Mouse (Mus musculus) myocyte (in vitro differentiated cells): Measurements from ENCODE around the gene Anapc7.

Experiments used
- CEBPB ChIP-seq: IDR thresholded peaks from 2 replicates; pipeline ENCODE4 v1.6.1; 2011; ENCODE audit warnings: mild to moderate bottlenecking, moderate library complexity; ENCODE audit not compliant: poor library complexity, insufficient read depth, severe bottlenecking
- E2F4 ChIP-seq: IDR thresholded peaks from one replicate; pipeline ENCODE4 v1.6.1; 2011; ENCODE audit warnings: mild to moderate bottlenecking, control low read depth, moderate library complexity; ENCODE audit not compliant: insufficient read depth
- MAX ChIP-seq: IDR thresholded peaks from one replicate; pipeline ENCODE4 v1.6.1; 2011; ENCODE audit warnings: low read depth, mild to moderate bottlenecking, control low read depth
- MYOD1 ChIP-seq, 3 experiments: IDR thresholded peaks; one replicate each; pipeline ENCODE4 v1.6.1; 2011; ENCODE audit warnings: control low read depth in 2 of 3, low read depth in 2 of 3, mild to moderate bottlenecking in 2 of 3, moderate library complexity in 1 of 3; ENCODE audit not compliant: insufficient read length in 2 of 3, control insufficient read depth in 1 of 3
- POLR2A ChIP-seq: IDR thresholded peaks from one replicate; pipeline ENCODE4 v1.6.1; 2011; ENCODE audit warnings: low read depth, mild to moderate bottlenecking, control low read depth, moderate library complexity; ENCODE audit not compliant: insufficient read length
- POLR2AphosphoS2 ChIP-seq: IDR thresholded peaks from one replicate; pipeline ENCODE4 v1.6.1; 2011; ENCODE audit warnings: low read depth, control low read depth; ENCODE audit not compliant: insufficient read length
- REST ChIP-seq: IDR thresholded peaks from one replicate; pipeline ENCODE4 v1.6.1; 2011; ENCODE audit warnings: mild to moderate bottlenecking, control low read depth, moderate library complexity; ENCODE audit not compliant: insufficient read depth, insufficient read length
- TCF12 ChIP-seq: IDR thresholded peaks from one replicate; pipeline ENCODE4 v1.6.1; 2011; ENCODE audit warnings: mild to moderate bottlenecking, control low read depth; ENCODE audit not compliant: poor library complexity, insufficient read depth, severe bottlenecking
- TCF3 ChIP-seq: IDR thresholded peaks from one replicate; pipeline ENCODE4 v1.6.1; 2011; ENCODE audit warnings: low read depth, control low read depth; ENCODE audit not compliant: insufficient read length
- USF1 ChIP-seq: IDR thresholded peaks from one replicate; pipeline ENCODE4 v1.6.1; 2011; ENCODE audit warnings: low read depth, mild to moderate bottlenecking, control low read depth, moderate library complexity

GRCm38 (mm10) chr5:122445051-122445610, 23.6 kb downstream of the Anapc7 start:
- no peak for TF ChIP-seq POLR2A
- no peak for TF ChIP-seq USF1
- TF ChIP-seq MYOD1 (IDR thresholded peaks at IDR 0.05; ENCODE audit: control insufficient read depth in 1 of 3, insufficient read length in 2 of 3, low read depth in 2 of 3), result no peak
- TF ChIP-seq MAX, result no peak
- no peak for TF ChIP-seq E2F4
- no peak for TF ChIP-seq TCF12
- no peak for TF ChIP-seq POLR2AphosphoS2
- no peak for TF ChIP-seq REST
- TF ChIP-seq CEBPB, result no peak
- no peak for TF ChIP-seq TCF3
